Mouse (Mus musculus) leukemia stem cell, adult 10-12 weeks (primary cell): Measurements from ENCODE around the gene Naaladl2. TPM values are rescaled to one million over a fixed set of nuclear protein-coding genes. Genes with fewer than 3 reads are reported as not detected.

Source experiments
- polyA plus RNA-seq: library from polyadenylated mRNA; stranded (reverse); fragments of >175 nt; gene quantifications from 2 replicates; pipeline ENCODE4 v1.2.3, GENCODE M21; 2012; ENCODE audit warnings: low replicate concordance

Gene Naaladl2
- not detected in 2 replicates for polyA plus RNA-seq

DNA sequence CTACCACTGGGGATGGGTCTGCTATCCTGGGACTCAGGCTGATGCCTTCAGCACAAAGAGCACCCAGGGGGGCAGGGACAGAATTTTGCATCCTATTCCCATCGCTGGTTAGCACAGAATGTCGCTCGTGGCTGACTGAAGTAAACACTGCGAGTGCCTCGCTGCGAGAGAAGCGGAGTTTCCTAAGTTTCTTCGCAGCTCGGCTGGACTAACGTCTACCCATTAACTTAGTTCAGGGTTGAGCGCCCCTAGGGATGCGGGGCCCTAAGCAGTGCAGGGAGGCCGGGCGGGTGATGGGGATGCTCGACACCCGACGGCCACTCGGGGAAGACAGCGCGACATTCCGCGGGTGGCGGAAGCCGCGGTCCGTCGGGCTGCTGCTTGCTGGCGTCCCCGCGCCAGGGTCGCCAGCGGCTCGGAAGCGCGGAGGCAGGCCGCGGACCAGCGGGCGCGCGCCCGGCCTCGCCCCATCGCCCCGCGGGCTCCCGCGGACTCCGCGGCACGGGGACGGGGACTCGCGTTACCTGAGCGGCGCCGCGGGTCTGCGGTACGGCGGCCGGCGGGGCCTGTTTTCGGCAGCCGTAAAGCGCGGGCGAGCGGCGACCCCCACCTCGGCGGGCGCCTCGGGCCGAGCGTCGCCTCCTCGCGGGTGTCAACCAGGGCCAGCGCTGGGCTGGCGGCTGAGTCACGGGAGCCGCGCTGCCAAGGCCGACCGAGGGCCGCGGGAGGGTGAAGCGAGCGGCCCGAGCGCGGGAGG is at the start of gene Naaladl2:
TSS of gene Naaladl2 (minus strand) at position 707 of the 757 bp plus-strand sequence.

